Mouse (Mus musculus): ENCODE results near the gene Rasal2. TPM values are rescaled to one million over a fixed set of nuclear protein-coding genes. Genes with fewer than 3 reads are reported as not detected.

Gene Rasal2
- polyA plus RNA-seq (2012; ENCODE audit: insufficient read depth, low replicate concordance), result 0.10 TPM in 1 of 2 replicates, not detected in the other

DNA sequence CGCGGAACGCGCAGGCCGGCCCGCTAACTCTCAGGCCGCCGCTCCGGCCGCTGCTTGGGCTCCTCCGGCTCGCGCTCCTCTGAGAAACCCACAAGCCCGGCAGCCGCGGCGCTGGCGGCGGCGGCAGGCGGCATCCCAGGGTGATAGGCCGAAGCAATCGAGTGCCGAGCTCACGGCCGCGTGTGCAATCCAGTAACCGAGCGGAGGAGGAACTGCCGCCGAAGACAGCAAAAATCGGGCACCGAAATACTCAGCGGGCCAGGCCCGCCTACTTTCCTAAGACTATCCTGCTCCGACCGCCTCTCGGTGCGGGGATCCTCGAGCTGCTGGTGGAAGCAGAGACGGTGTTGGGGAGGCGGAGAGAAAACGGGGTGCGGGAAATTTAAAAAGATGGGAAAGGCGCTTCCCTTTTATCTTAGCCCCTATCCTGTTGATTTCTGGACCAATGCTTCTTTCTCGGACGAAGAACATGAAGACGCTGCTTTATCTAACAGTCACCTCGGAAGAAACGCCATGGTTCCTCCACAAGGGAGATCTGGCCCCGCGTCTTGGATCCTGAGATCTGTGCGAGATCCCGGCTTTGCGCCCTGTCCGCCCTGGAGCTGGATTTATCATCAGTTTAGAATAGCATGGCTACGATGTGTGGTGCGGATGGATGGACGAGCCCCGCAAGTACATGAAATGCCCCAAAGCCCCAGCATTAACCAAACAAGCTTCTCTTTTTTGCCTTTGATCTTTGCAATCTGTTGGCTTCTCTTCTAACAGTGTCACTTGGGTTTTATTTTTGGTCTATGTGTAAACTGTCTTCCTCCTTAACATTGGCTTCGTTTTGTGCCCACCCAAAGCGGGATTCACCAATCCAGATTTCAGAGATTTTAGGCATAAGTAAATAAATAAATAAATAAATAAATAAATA is at the start of gene Rasal2:
Gene Rasal2 (minus strand): TSS at position 142 of the 916 bp plus-strand sequence.
- TF ChIP-seq GATA1 (IDR thresholded peaks at IDR 0.05; ENCODE audit: borderline replicate concordance, low read length) (no peak), FLI1 (IDR thresholded peaks at IDR 0.05; ENCODE audit: low read length) (no peak)
- H3K9me3 ChIP-seq, result no peaks in the 10 kb centered on the region
- peak within 1 kb of the TSS; percentile 94 for H3K4me3 ChIP-seq (replicated peaks)
- H3K36me3 ChIP-seq (replicated peaks; ENCODE audit: low read length), result no peaks in the 10 kb centered on the region
- peaks cover 11% of the 10 kb centered on the region for H3K27me3 ChIP-seq (replicated peaks)
- H3K4me1 ChIP-seq, result peaks cover 15% of the 10 kb centered on the region

DNA sequence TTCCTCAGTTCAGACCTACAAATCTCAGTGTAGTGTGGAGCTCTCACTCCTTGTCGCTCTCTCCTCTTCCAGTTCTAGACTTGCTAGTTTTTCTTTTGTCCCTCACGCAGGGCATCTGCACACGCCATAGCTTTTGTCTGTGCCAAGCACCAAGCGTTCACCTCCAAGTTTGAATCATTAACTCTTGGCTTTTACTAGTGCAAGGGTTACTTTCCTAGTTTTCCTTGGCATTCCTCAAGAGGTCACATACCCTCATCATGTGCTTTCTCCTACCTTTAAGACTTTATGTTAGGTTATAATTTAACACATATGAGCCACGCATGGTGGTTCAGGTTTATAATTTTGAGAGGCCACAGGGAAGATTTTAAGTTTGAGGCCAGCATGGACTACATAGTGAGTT is 48.9 kb upstream of the Rasal2 start:
- Histone ChIP-seq H3K36me3 (replicated peaks; ENCODE audit: low read length) (no peaks in the 10 kb centered on the region), H3K27me3 (replicated peaks) (no peaks in the 10 kb centered on the region), H3K4me1 (peaks cover 17% of the 10 kb centered on the region), H3K9me3 (no peaks in the 10 kb centered on the region), H3K4me3 (replicated peaks) (no peak overlapping the region)
- TF ChIP-seq GATA1 (IDR thresholded peaks at IDR 0.05; ENCODE audit: borderline replicate concordance, low read length), result no peak

DNA sequence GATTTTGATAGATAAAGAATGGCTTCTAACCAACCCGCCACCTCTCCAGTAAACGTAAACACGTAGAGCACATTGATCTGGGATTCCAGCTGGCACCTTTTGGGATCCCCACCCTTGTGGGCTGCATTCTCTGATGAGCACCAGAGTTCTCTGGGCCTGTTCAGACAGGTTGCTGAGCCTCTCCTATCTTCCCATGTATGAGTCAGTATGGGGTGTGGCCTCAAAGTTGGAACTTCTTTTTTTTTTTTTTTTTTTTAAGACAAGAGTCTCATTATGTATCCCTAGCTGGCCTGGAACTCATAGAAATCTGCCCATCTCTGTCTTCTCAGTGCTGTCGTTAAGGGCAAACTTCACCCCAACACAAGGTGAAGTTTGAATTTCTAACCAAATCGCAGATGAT is 47.5 kb upstream of the Rasal2 start:
- Histone ChIP-seq H3K36me3 (replicated peaks; ENCODE audit: low read length) (no peaks in the 10 kb centered on the region), H3K9me3 (no peaks in the 10 kb centered on the region), H3K4me1 (peaks cover 17% of the 10 kb centered on the region), H3K4me3 (replicated peaks) (no peak overlapping the region), H3K27me3 (replicated peaks) (no peaks in the 10 kb centered on the region)
- no peak for TF ChIP-seq FLI1 (IDR thresholded peaks at IDR 0.05; ENCODE audit: low read length)
- no peak for TF ChIP-seq GATA1 (IDR thresholded peaks at IDR 0.05; ENCODE audit: borderline replicate concordance, low read length)

DNA sequence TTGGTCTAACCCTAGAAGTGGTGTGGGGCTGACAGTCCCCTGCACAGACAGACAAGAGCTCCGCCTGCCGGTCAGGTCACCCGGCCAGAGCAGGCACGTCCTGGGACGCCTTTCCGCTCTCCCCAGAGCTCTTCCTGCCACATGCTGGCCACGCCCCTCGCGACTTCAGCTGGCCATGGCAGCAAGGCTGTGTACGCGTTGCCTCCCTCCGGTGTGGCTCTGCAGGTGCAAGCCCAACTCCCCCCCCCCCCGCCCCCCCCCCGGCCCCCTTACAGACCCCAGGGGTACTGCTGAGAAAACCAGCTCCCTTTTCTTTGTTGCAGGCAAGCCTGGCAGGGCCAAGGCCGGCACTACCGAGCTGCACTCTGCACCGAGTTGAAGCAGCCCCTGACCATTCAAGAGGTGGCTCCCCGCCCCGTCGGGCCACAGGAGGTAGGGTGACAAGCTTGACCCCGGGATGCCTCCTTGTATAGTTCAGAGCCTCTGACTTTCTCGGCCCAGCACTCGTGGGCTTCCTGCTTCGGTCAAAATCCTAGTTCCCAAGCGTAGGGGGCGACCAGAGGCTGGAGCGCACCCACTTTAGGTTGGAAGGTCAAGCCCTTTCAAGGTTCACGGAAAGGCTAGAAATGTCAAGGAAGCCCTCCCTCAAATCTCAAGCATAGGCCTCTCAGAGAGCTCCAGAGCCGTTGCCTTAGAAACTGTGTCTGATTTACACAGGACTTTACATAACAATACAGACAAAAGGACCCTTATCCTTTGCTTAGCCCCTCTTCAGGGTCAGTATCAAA is 46.2 kb upstream of the Rasal2 start, which contains the start of gene Cryzl2:
Gene Cryzl2 (plus strand): TSS at position 157 of the 788 bp plus-strand sequence.
- Histone ChIP-seq H3K4me3 (replicated peaks) (peak within 1 kb of the TSS; percentile 89), H3K4me1 (peaks cover 17% of the 10 kb centered on the region), H3K36me3 (replicated peaks; ENCODE audit: low read length) (no peaks in the 10 kb centered on the region), H3K27me3 (replicated peaks) (no peaks in the 10 kb centered on the region), H3K9me3 (no peaks in the 10 kb centered on the region)
- TF ChIP-seq GATA1 (IDR thresholded peaks at IDR 0.05; ENCODE audit: borderline replicate concordance, low read length) (no peak), FLI1 (IDR thresholded peaks at IDR 0.05; ENCODE audit: low read length) (no peak)

DNA sequence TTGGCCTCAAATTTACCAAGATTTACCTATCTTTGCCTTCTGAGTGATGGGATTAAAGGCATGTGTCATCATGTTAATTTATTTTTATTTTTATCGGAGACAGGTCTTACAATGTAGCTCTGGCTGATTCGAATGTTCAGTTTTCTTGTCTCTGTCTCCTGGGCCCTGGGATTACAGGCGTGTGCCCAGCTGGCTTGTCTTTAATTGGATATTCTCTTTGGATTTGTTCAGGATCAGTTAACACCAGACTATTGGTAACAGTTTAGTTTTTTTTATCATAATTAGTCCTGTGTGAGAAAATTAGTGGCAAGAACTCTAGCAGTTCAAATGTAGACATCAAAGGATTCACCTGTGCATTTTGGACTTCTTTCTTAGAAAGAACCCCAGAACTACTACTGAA is 45.4 kb upstream of the Rasal2 start:
- TF ChIP-seq GATA1 (IDR thresholded peaks at IDR 0.05; ENCODE audit: borderline replicate concordance, low read length) (no peak), FLI1 (IDR thresholded peaks at IDR 0.05; ENCODE audit: low read length) (no peak)
- H3K9me3 ChIP-seq, result no peaks in the 10 kb centered on the region

DNA sequence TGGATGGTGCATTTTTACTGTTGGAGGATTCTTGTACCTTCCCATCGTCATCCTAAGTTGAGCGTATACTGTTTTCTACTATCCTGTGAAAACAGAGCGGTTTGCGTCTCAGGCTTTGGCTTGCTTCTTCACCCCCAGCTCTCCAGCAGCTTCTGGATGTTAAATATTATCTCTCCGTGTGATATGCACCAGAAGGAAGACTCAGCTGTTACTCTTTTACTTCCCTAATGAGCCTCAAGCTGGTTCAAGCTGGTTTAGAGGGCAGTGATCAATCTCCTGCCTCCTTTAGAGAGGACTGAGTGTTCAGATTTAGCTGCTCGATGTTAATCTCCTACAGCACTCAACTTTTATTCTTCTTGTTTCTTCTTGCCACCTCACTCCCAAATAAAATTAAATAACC is 42.5 kb upstream of the Rasal2 start:
- TF ChIP-seq GATA1 (IDR thresholded peaks at IDR 0.05; ENCODE audit: borderline replicate concordance, low read length) (no peak), FLI1 (IDR thresholded peaks at IDR 0.05; ENCODE audit: low read length) (no peak)
- no peaks in the 10 kb centered on the region for H3K27me3 ChIP-seq (replicated peaks)
- no peak overlapping the region for H3K4me3 ChIP-seq (replicated peaks)
- H3K36me3 ChIP-seq (replicated peaks; ENCODE audit: low read length), result no peaks in the 10 kb centered on the region
- H3K4me1 ChIP-seq, result peaks cover 11% of the 10 kb centered on the region
- H3K9me3 ChIP-seq, result no peaks in the 10 kb centered on the region

More for the DNA sequence above, 45.4 kb upstream of the Rasal2 start:
- Histone ChIP-seq H3K4me3 (replicated peaks) (no peak overlapping the region), H3K27me3 (replicated peaks) (no peaks in the 10 kb centered on the region), H3K4me1 (peaks cover 17% of the 10 kb centered on the region), H3K36me3 (replicated peaks; ENCODE audit: low read length) (no peaks in the 10 kb centered on the region)

DNA sequence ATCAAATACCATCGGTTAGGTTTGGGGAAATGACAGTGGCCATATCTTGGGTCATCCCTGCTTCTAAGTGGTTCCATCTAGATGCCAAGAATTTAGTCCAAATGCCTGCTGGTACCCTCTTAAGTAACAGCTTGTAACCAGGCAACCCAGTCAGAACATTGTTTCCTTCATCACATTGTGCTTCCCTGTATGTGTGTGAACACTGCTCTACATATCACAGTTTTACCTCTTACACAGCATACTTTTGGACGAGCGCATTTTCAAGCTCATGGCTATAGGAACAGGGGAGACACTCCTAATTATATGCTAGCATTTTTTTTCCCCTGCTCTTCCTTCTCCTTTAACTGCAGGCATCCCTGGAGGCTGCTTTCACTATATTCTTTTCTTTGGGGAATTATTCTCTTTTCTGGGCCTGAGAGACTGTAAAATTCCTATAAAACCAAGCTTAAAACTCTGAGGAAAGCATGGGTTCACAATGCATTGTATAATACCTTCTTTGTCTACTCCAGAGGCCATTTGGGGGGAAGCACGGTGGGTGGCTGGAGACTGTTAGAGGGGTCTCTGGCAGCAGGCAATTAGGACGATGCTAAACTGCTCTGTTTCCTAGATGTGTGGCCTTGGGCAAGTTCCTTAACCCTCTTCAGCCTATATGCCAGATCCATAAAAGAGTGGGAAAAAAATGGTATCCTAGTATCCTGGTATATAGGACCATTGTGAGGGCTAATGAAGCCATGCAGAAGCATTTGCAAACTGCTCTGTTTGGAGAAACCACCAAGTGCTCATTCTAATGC is 40.6 kb upstream of the Rasal2 start:
- Histone ChIP-seq H3K4me3 (replicated peaks) (no peak overlapping the region), H3K36me3 (replicated peaks; ENCODE audit: low read length) (no peaks in the 10 kb centered on the region), H3K9me3 (no peaks in the 10 kb centered on the region), H3K4me1 (peaks cover 15% of the 10 kb centered on the region), H3K27me3 (replicated peaks) (peaks cover 2% of the 10 kb centered on the region)
- TF ChIP-seq GATA1 (IDR thresholded peaks at IDR 0.05; ENCODE audit: borderline replicate concordance, low read length) (no peak), FLI1 (IDR thresholded peaks at IDR 0.05; ENCODE audit: low read length) (no peak)

DNA sequence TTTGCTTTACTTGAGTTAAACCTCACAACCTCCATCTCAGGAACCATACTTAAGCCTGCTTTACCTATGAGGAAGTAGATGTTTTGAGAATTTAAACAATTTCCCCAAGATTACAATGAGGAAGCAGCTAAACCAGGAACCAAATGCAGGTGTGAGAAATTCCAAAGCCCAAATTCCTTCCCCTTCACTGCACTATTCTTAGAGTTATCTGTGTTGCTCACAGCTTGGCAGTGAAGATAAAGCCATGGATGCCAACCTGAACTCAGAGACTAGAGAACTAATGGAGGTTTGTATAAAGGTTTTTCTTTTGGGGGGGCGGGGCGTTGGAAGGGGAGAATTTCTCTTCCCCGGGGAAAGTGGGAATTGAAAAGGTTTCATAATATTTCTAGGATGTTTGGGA is 39.9 kb upstream of the Rasal2 start:
- TF ChIP-seq GATA1 (IDR thresholded peaks at IDR 0.05; ENCODE audit: borderline replicate concordance, low read length), result no peak
- no peak for TF ChIP-seq FLI1 (IDR thresholded peaks at IDR 0.05; ENCODE audit: low read length)
- no peak overlapping the region for H3K4me3 ChIP-seq (replicated peaks)
- peaks cover 2% of the 10 kb centered on the region for H3K27me3 ChIP-seq (replicated peaks)
- no peaks in the 10 kb centered on the region for H3K36me3 ChIP-seq (replicated peaks; ENCODE audit: low read length)
- no peaks in the 10 kb centered on the region for H3K9me3 ChIP-seq
- H3K4me1 ChIP-seq, result peaks cover 15% of the 10 kb centered on the region

DNA sequence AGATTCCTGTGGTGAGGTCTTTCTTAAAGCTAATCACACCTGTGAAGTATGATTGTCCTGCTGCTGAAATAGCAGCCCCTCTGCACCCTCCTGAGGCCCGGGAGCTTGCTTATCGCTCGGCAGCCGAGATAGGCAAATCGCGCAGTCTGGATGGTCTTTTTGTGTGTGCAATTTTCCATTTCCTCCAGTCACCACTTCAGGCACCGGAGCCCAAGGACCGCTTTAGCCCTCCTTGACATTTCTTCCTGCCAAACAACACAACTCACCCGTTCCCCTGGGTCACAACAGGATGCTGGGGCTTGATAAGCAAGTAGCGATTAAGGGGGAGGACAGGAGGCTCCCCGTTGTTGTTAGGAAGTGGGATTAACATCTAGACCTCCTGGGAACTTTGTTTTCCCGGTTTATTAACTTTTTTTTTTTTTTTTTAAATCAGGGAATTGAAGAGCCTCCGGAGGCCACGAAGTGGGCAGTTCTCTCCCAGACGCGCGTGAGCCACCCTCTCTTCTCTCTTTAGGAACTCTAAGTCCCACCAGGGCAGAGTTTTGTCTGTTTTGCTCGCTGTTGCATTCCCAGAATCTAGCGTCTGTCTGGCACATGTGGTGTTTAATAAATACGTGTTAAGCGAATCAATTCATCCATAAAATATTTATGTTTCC is 37.7 kb upstream of the Rasal2 start:
- no peaks in the 10 kb centered on the region for H3K9me3 ChIP-seq
- peak overlapping the region; percentile 53 for H3K4me3 ChIP-seq (replicated peaks)
- no peak for TF ChIP-seq FLI1 (IDR thresholded peaks at IDR 0.05; ENCODE audit: low read length)
- no peak for TF ChIP-seq GATA1 (IDR thresholded peaks at IDR 0.05; ENCODE audit: borderline replicate concordance, low read length)

More for the DNA sequence above, 37.7 kb upstream of the Rasal2 start:
- H3K36me3 ChIP-seq (replicated peaks; ENCODE audit: low read length), result no peaks in the 10 kb centered on the region
- H3K27me3 ChIP-seq (replicated peaks), result peaks cover 2% of the 10 kb centered on the region
- H3K4me1 ChIP-seq, result peaks cover 24% of the 10 kb centered on the region

Measured in megakaryocyte, embryonic 14.5 days (primary cell).